Mouse (Mus musculus) megakaryocyte, embryonic 14.5 days (primary cell): Measurements from ENCODE around the gene Apba1. TPM values are rescaled to one million over a fixed set of nuclear protein-coding genes. Genes with fewer than 3 reads are reported as not detected.
A peak's percentile ranks its signal among the peaks of the same experiment; 100 is the strongest.

Experiments used
- H3K27me3 ChIP-seq: replicated peaks from 2 replicates; pipeline ENCODE3; 2012; ENCODE audit warnings: inconsistent platforms
- H3K36me3 ChIP-seq: replicated peaks from 2 replicates; pipeline ENCODE3; 2012; ENCODE audit warnings: low read length, inconsistent platforms, mixed read lengths
- H3K4me1 ChIP-seq: 2 replicates; pipeline ENCODE4 v1.6.1; 2012; ENCODE audit warnings: inconsistent platforms
- H3K4me3 ChIP-seq: replicated peaks from 2 replicates; pipeline ENCODE3; 2012; ENCODE audit warnings: moderate library complexity, mild to moderate bottlenecking, inconsistent platforms
- H3K9me3 ChIP-seq: 2 replicates; pipeline ENCODE4 v1.6.1; 2012; ENCODE audit warnings: inconsistent platforms
- FLI1 ChIP-seq: IDR thresholded peaks from 2 replicates; pipeline ENCODE4 v1.6.1; 2012; ENCODE audit warnings: low read length, inconsistent platforms, mixed read lengths
- GATA1 ChIP-seq: IDR thresholded peaks from 3 replicates; pipeline ENCODE4 v1.6.1; 2012; ENCODE audit warnings: mixed read lengths, low read length, inconsistent platforms, borderline replicate concordance
- polyA plus RNA-seq: library from polyadenylated mRNA; stranded (reverse); fragments of >175 nt; gene quantifications from 2 replicates; pipeline ENCODE4 v1.2.3, GENCODE M21; 2012; ENCODE audit warnings: low replicate concordance; ENCODE audit not compliant: insufficient read depth

Gene Apba1
- polyA plus RNA-seq, 1 experiment, result 1.00 TPM

DNA sequence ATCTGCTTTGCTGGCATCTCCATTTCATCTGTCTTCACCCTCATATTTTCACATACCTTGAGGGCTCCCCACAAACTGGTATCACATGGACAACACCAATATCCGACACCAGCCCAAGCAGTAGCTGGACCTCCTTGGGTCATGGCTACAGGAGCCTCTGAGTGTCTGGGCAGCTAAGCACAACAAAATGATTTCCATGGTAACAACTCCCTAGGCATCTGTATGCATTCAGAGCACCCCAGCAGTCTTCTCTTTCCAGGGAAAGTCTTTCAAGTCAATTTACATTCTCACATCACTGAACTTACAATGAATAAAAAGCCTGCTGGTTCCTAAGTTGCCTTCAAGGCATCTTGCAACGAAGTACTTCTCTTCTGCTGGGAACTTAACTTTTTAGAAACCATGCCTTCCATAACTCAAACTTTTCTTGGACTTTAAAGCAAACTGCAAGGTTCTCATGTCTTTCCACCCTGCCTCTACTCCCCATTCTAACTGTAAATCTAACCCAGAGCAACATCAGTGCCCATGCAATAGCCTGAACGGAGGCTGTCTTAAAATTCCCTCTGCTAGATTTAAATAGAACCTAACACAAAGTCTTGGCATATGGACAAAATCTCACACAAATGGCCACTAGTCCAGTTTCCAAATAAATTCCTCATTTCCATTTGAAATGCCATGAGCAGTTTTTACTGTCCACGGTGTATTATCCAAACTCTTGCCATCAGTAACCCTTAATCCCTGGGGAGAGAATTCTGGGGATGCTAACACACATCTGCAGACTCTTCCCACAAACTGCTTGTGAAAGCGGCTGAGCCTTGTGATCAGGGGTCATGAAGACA is 160.9 kb downstream of the Apba1 start:
- no peaks in the 10 kb centered on the region for H3K36me3 ChIP-seq
- no peaks in the 10 kb centered on the region for H3K9me3 ChIP-seq
- no peaks in the 10 kb centered on the region for H3K4me1 ChIP-seq
- H3K4me3 ChIP-seq, result no peak overlapping the region
- H3K27me3 ChIP-seq, result peaks cover 4% of the 10 kb centered on the region
- TF ChIP-seq GATA1 (no peak), FLI1 (no peak)

DNA sequence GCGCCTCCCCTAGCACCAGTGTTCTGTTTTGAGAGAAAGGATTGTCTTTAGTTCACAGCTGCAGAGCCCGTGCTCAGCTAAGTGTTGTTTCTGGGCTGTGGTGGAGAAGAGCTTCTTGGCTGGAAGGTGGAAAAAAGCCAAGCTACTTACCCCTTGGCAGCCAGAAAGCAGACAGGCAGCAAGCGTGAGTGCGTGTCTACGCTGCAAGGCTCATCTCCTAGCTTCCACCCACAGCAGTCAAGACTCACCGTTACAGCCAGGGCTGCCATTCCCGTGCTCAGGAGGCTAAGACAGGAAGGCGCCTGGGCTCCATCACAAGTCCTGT is 161.5 kb downstream of the Apba1 start:
- H3K9me3 ChIP-seq, result no peaks in the 10 kb centered on the region

DNA sequence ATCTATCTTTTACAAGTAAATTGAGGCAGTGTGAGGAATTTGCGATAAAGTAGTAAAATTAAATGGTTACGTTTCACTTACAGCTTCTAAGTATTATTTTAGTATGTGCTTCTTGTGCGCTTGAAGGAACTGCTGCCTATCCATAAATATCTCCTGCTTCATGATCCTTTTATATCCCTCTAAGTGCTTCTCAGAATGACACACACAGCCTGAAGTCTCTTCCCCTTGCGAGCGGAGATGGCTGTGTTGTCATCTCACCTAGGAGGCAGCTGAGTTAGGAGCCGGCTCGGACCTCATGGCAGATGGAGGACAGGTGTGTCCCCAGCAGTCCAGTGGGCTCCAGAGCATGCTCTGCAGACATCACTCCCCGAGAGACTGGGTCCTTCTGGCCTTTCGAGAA is 163.9 kb downstream of the Apba1 start:
- Histone ChIP-seq H3K4me3 (no peak overlapping the region), H3K36me3 (no peaks in the 10 kb centered on the region), H3K27me3 (peaks cover 8% of the 10 kb centered on the region), H3K9me3 (peaks cover 6% of the 10 kb centered on the region), H3K4me1 (no peaks in the 10 kb centered on the region)
- TF ChIP-seq GATA1, result no peak
- TF ChIP-seq FLI1, result no peak

More for the DNA sequence above, 161.5 kb downstream of the Apba1 start:
- Histone ChIP-seq H3K4me1 (no peaks in the 10 kb centered on the region), H3K27me3 (peaks cover 4% of the 10 kb centered on the region), H3K36me3 (no peaks in the 10 kb centered on the region), H3K4me3 (no peak overlapping the region)
- no peak for TF ChIP-seq GATA1
- no peak for TF ChIP-seq FLI1

- H3K27me3 ChIP-seq, result peaks cover 8% of the 10 kb centered on the region
- H3K4me1 ChIP-seq, result no peaks in the 10 kb centered on the region
- no peak for TF ChIP-seq FLI1
- TF ChIP-seq GATA1, result no peak
- H3K9me3 ChIP-seq, result peaks cover 6% of the 10 kb centered on the region
- H3K36me3 ChIP-seq, result no peaks in the 10 kb centered on the region
- no peak overlapping the region for H3K4me3 ChIP-seq
Measured at GRCm38 (mm10) chr19:23924057-23924456, 165.4 kb downstream of the Apba1 start.

DNA sequence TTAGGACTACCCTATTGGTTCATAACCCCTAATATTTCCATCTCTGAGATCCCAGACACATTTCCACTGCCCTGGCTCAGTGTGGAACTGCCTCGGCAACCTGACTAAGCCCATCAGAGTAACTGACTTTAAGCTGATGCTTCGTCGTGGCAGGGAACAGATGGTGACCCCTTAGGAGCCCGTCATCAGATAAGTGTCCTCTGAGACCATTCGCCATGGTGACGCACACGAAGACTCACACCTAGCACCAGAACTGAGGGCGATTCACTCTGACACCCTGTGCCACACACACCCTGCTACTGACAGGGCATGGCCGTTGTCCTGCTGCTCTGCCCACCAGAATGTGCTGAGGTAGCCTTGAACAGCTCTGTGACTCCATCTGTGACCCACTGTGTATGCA is 166.1 kb downstream of the Apba1 start:
- peaks cover 6% of the 10 kb centered on the region for H3K9me3 ChIP-seq
- no peaks in the 10 kb centered on the region for H3K36me3 ChIP-seq
- peak overlapping the region; percentile 51 for H3K4me3 ChIP-seq
- TF ChIP-seq FLI1, result no peak
- TF ChIP-seq GATA1, result no peak
- peaks cover 7% of the 10 kb centered on the region for H3K27me3 ChIP-seq
- no peaks in the 10 kb centered on the region for H3K4me1 ChIP-seq

DNA sequence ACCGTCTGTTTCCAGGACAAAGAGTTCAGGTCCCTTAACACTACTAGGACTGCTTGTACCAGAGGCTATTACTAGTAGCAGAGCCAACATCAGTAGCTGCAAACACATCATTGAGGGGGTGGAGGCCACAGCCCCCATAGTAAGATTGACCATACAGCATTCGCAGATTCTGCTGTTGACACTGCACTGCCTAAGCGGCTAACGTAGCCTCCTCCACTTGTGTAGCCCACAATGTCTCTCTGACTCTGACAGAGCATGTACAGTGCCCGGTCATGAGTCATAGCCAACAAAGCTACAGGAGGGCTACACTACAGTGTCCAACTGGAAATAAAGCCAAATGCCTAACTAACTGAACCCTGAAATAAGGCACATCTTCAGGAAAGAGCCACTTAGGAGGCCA is 166.9 kb downstream of the Apba1 start:
- Histone ChIP-seq H3K27me3 (peaks cover 6% of the 10 kb centered on the region), H3K4me1 (no peaks in the 10 kb centered on the region), H3K36me3 (no peaks in the 10 kb centered on the region), H3K4me3 (no peak overlapping the region), H3K9me3 (peaks cover 6% of the 10 kb centered on the region)
- TF ChIP-seq GATA1, result no peak
- TF ChIP-seq FLI1, result no peak

DNA sequence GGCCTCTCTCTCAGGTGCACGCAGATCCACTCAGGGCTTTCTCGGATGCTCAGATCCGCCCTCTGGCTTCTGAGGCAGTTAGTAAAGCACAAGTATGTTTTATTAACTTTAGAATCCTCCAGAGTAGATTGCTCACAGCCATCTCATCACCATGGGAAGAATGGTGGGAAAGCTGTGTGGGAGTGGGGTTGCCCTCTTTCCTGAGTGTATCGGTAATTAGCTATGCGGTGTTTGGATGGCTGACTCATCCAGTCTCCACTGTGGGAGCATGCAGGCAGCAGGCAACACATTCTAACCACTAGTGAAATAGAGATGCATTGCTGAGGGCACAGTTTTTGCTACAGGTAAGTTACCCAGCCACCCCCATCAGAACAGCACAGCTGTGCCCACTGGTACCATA is 172.1 kb downstream of the Apba1 start:
- H3K4me3 ChIP-seq, result no peak overlapping the region
- TF ChIP-seq GATA1, result no peak
- no peak for TF ChIP-seq FLI1
- H3K4me1 ChIP-seq, result no peaks in the 10 kb centered on the region
- no peaks in the 10 kb centered on the region for H3K36me3 ChIP-seq
- H3K9me3 ChIP-seq, result peaks cover 11% of the 10 kb centered on the region
- peaks cover 3% of the 10 kb centered on the region for H3K27me3 ChIP-seq

- H3K4me3 ChIP-seq, result no peak overlapping the region
- H3K36me3 ChIP-seq, result no peaks in the 10 kb centered on the region
- H3K4me1 ChIP-seq, result no peaks in the 10 kb centered on the region
- no peaks in the 10 kb centered on the region for H3K9me3 ChIP-seq
- TF ChIP-seq GATA1 (no peak), FLI1 (no peak)
- H3K27me3 ChIP-seq, result peaks cover 3% of the 10 kb centered on the region
Measured at GRCm38 (mm10) chr19:23941422-23941949, 182.8 kb downstream of the Apba1 start.

- TF ChIP-seq FLI1 (no peak), GATA1 (no peak)
- Histone ChIP-seq H3K27me3 (peaks cover 3% of the 10 kb centered on the region), H3K36me3 (no peaks in the 10 kb centered on the region), H3K9me3 (no peaks in the 10 kb centered on the region), H3K4me3 (no peak overlapping the region), H3K4me1 (no peaks in the 10 kb centered on the region)
Measured at GRCm38 (mm10) chr19:23942886-23943285, 184.2 kb downstream of the Apba1 start.

DNA sequence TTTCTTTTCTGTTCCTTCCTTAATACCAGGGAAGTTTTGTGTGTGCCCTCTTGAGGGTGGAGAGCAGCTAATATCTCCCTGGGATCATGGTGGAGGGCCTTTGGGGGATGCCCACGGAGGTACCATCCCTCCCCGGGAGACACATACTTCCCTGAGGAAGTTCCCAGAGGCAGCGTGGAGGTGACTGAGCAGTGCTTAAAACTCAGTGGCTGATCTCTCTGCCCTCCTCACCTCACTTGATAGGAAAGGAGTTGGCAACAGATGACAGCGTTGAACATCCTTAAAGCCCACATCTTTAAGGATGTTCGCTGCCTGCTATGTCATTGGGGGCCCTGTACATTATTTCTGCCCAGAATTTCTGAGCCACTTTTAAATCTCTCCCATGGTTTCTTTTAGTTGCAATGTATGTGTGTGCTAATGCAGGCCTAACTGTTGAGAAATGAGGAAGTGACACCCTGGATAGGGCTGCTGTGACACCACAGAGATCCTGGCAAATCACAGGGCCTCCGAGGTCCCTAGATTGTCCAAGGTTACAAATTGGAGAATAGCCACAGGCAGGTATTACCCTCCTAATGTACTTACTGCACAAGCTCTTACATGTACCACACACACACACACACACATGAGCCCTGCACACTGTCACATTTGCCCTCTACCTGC is 187.5 kb downstream of the Apba1 start:
- H3K4me1 ChIP-seq, result peaks cover 6% of the 10 kb centered on the region; the same call in 1 of the 2 replicates
- TF ChIP-seq GATA1 (no peak), FLI1 (no peak)
- H3K9me3 ChIP-seq, result peaks cover 5% of the 10 kb centered on the region
- peaks cover 2% of the 10 kb centered on the region for H3K27me3 ChIP-seq
- no peaks in the 10 kb centered on the region for H3K36me3 ChIP-seq
- H3K4me3 ChIP-seq, result no peak overlapping the region
